Mouse (Mus musculus) C2C12 (cell line): ENCODE data around the gene Pafah1b2. TPM values are rescaled to one million over a fixed set of nuclear protein-coding genes. Genes with fewer than 3 reads are reported as not detected.

Experiments used
- H3K27me3 ChIP-seq: one replicate; pipeline ENCODE4 v1.6.1; 2011; ENCODE audit not compliant: control insufficient read depth, insufficient read depth, insufficient read length
- H3K36me3 ChIP-seq: one replicate; pipeline ENCODE4 v1.6.1; 2011; ENCODE audit not compliant: control insufficient read depth, insufficient read depth
- H3K4me3 ChIP-seq: one replicate; pipeline ENCODE4 v1.5.1; 2011; ENCODE audit warnings: mild to moderate bottlenecking, control low read depth; ENCODE audit not compliant: poor library complexity, insufficient read depth, severe bottlenecking
- H3K79me2 ChIP-seq: one replicate; pipeline ENCODE4 v1.6.1; 2011; ENCODE audit not compliant: control insufficient read depth, insufficient read depth
- H3K79me3 ChIP-seq: one replicate; pipeline ENCODE4 v1.6.1; 2011; ENCODE audit warnings: low read depth, control low read depth
- H3ac ChIP-seq: one replicate; pipeline ENCODE3; 2011; ENCODE audit warnings: low read depth; ENCODE audit not compliant: control insufficient read depth, insufficient read length
- CEBPB ChIP-seq: IDR thresholded peaks from one replicate; pipeline ENCODE4 v1.6.1; 2011; ENCODE audit warnings: low read depth, mild to moderate bottlenecking, control low read depth, moderate library complexity
- CTCF ChIP-seq: IDR thresholded peaks from one replicate; pipeline ENCODE4 v1.5.1; 2011; ENCODE audit not compliant: control insufficient read depth, insufficient read depth, insufficient read length
- FOSL1 ChIP-seq: IDR thresholded peaks from one replicate; pipeline ENCODE4 v1.8.0; 2011; ENCODE audit warnings: mild to moderate bottlenecking, low read length; ENCODE audit not compliant: poor library complexity, insufficient read depth, severe bottlenecking
- MAX ChIP-seq: IDR thresholded peaks from one replicate; pipeline ENCODE4 v1.6.1; 2011; ENCODE audit warnings: mild to moderate bottlenecking, control low read depth
- MYOD1 ChIP-seq: IDR thresholded peaks from one replicate; pipeline ENCODE4 v1.6.1; 2011; ENCODE audit warnings: low read depth; ENCODE audit not compliant: control insufficient read depth, insufficient read length
- MYOG ChIP-seq: IDR thresholded peaks from one replicate; pipeline ENCODE4 v1.6.1; 2011; ENCODE audit not compliant: control insufficient read depth, insufficient read length; ENCODE audit errors: extremely low read depth
- USF1 ChIP-seq: IDR thresholded peaks from one replicate; pipeline ENCODE4 v1.6.1; 2011; ENCODE audit warnings: low read depth, mild to moderate bottlenecking, control low read depth, moderate library complexity
- polyA plus RNA-seq: library from polyadenylated mRNA; unstranded; fragments of >200 nt; fragmentation: generic; extraction: Trizol; gene quantifications from one replicate; pipeline ENCODE4 v1.2.1, GENCODE M21; 2012; ENCODE audit warnings: missing spikeins

The Pafah1b2 gene
- polyA plus RNA-seq, 1 experiment, result 82.4 TPM

- peaks cover 51% of the 10 kb centered on the region for H3K79me3 ChIP-seq
- no peak for TF ChIP-seq CTCF
- TF ChIP-seq MYOD1, result no peak
- TF ChIP-seq CEBPB, result no peak
- no peak for TF ChIP-seq USF1
- TF ChIP-seq MYOG, result no peak
- no peak for TF ChIP-seq FOSL1
- no peak for TF ChIP-seq MAX
- H3ac ChIP-seq, result no peak overlapping the region
- H3K36me3 ChIP-seq, result peaks cover 4% of the 10 kb centered on the region
- H3K4me3 ChIP-seq, result no peak overlapping the region
- H3K79me2 ChIP-seq, result peaks cover 99% of the 10 kb centered on the region
- no peaks in the 10 kb centered on the region for H3K27me3 ChIP-seq
Observed at GRCm38 (mm10) chr9:46038786-46039185, 26.3 kb upstream of the Pafah1b2 start.

GRCm38 (mm10) chr9:46036881-46037280 lies 24.4 kb upstream of the Pafah1b2 start:
- Histone ChIP-seq H3ac (no peak overlapping the region), H3K36me3 (peaks cover 4% of the 10 kb centered on the region), H3K4me3 (no peak overlapping the region), H3K79me2 (peaks cover 99% of the 10 kb centered on the region), H3K27me3 (no peaks in the 10 kb centered on the region), H3K79me3 (peaks cover 61% of the 10 kb centered on the region)
- TF ChIP-seq FOSL1, result no peak
- no peak for TF ChIP-seq MYOD1
- no peak for TF ChIP-seq CEBPB
- TF ChIP-seq MYOG, result no peak
- TF ChIP-seq CTCF, result no peak
- no peak for TF ChIP-seq USF1

GRCm38 (mm10) chr9:46035290-46035871 lies 22.9 kb upstream of the Pafah1b2 start:
- Histone ChIP-seq H3K36me3 (peaks cover 4% of the 10 kb centered on the region), H3K4me3 (no peak overlapping the region), H3ac (no peak overlapping the region), H3K79me3 (peaks cover 66% of the 10 kb centered on the region), H3K27me3 (no peaks in the 10 kb centered on the region), H3K79me2 (peaks cover 100% of the 10 kb centered on the region)
- TF ChIP-seq MAX (no peak), CEBPB (no peak), USF1 (no peak), CTCF (no peak), MYOD1 (no peak), MYOG (no peak), FOSL1 (no peak)

- H3ac ChIP-seq, result no peak overlapping the region
- H3K36me3 ChIP-seq, result no peaks in the 10 kb centered on the region
- H3K79me3 ChIP-seq, result peaks cover 73% of the 10 kb centered on the region
- H3K79me2 ChIP-seq, result peaks cover 100% of the 10 kb centered on the region
- no peaks in the 10 kb centered on the region for H3K27me3 ChIP-seq
- TF ChIP-seq CEBPB (no peak), FOSL1 (no peak), MYOD1 (no peak), MAX (no peak), USF1 (no peak), MYOG (no peak), CTCF (no peak)
- H3K4me3 ChIP-seq, result no peak overlapping the region
Observed at GRCm38 (mm10) chr9:46033862-46034261, 21.4 kb upstream of the Pafah1b2 start.

GRCm38 (mm10) chr9:46033058-46033457 lies 20.6 kb upstream of the Pafah1b2 start:
- no peak for TF ChIP-seq FOSL1
- no peak for TF ChIP-seq MYOG
- TF ChIP-seq USF1, result no peak
- no peak for TF ChIP-seq CEBPB
- TF ChIP-seq MAX, result no peak
- no peak for TF ChIP-seq MYOD1
- TF ChIP-seq CTCF, result no peak
- H3K36me3 ChIP-seq, result no peaks in the 10 kb centered on the region
- peaks cover 100% of the 10 kb centered on the region for H3K79me2 ChIP-seq
- no peak overlapping the region for H3K4me3 ChIP-seq
- H3ac ChIP-seq, result no peak overlapping the region
- no peaks in the 10 kb centered on the region for H3K27me3 ChIP-seq
- H3K79me3 ChIP-seq, result peaks cover 68% of the 10 kb centered on the region

GRCm38 (mm10) chr9:46032190-46032589 lies 19.7 kb upstream of the Pafah1b2 start:
- no peak for TF ChIP-seq MYOD1
- TF ChIP-seq CTCF, result no peak
- TF ChIP-seq USF1, result no peak
- TF ChIP-seq FOSL1, result no peak
- no peak for TF ChIP-seq MYOG
- no peak for TF ChIP-seq CEBPB
- no peak for TF ChIP-seq MAX
- Histone ChIP-seq H3K36me3 (no peaks in the 10 kb centered on the region), H3K27me3 (no peaks in the 10 kb centered on the region), H3K79me3 (peaks cover 64% of the 10 kb centered on the region), H3ac (no peak overlapping the region), H3K4me3 (no peak overlapping the region), H3K79me2 (peaks cover 100% of the 10 kb centered on the region)
